Mouse (Mus musculus) duodenum, adult 2 months (tissue): ENCODE measurements around the gene Tnip1. TPM values are rescaled to one million over a fixed set of nuclear protein-coding genes. Genes with fewer than 3 reads are reported as not detected.

Source experiments
- polyA plus RNA-seq: library from polyadenylated mRNA; depleted of rRNA; stranded (reverse); fragments of >200 nt; gene quantifications from 2 replicates; pipeline ENCODE4 v1.2.3, GENCODE M21; 2012; ENCODE audit warnings: low replicate concordance; rRNA removed

Tnip1 gene
- polyA plus RNA-seq: 52.2 and 114 TPM in 2 replicates

GRCm38 (mm10) chr11:54962810-54963209, at the start of gene Tnip1:
TSS of gene Tnip1 (minus strand) at chr11:54962917.

GRCm38 (mm10) chr11:54902333-54903323, 60.1 kb downstream of the Tnip1 start, which contains the start of gene Gpx3:
TSS of gene Gpx3 (plus strand) at chr11:54902453.

GRCm38 (mm10) chr11:54866119-54867048, 96.3 kb downstream of the Tnip1 start, which contains the start of gene Hint1:
TSS of gene Hint1 (plus strand) at chr11:54866383.

Other genes with a start within 250 kb of the Tnip1 start
- 24.3 and 46.6 TPM in 2 replicates for gene Cdc42se2, start 175.2 kb downstream of the Tnip1 start, polyA plus RNA-seq
- 0.06 and 0.38 TPM in 2 replicates for gene Lyrm7, start 102.0 kb downstream of the Tnip1 start, polyA plus RNA-seq
- 772 and 864 TPM in 2 replicates for gene Hint1, start 96.5 kb downstream of the Tnip1 start, polyA plus RNA-seq
- 96.5 and 120 TPM in 2 replicates for gene Gpx3, start 60.5 kb downstream of the Tnip1 start, polyA plus RNA-seq
- 24.0 and 27.3 TPM in 2 replicates for gene Anxa6, start 70.5 kb upstream of the Tnip1 start, polyA plus RNA-seq
- gene Ccdc69, start 115.2 kb upstream of the Tnip1 start, polyA plus RNA-seq: 0.79 and 1.1 TPM in 2 replicates
- gene Gm2a, start 135.2 kb upstream of the Tnip1 start, polyA plus RNA-seq: 11.0 and 23.0 TPM in 2 replicates
- 0.14 and 0.38 TPM in 2 replicates for gene Slc36a3, start 188.8 kb upstream of the Tnip1 start, polyA plus RNA-seq
- gene Slc36a2, start 222.2 kb upstream of the Tnip1 start, polyA plus RNA-seq: 0.76 and 4.4 TPM in 2 replicates
- gene Slc36a1, start 241.4 kb upstream of the Tnip1 start, polyA plus RNA-seq: 24.0 and 139 TPM in 2 replicates